Mouse (Mus musculus) heart, adult 2 months (tissue): ENCODE results near the gene Rin2.

Experiments
- CTCF ChIP-seq: fragments of 200-600 bp; IDR thresholded peaks from 2 replicates; pipeline ENCODE4 v1.8.1; 2022; ENCODE audit warnings: antibody characterized with exemption, mild to moderate bottlenecking, moderate library complexity
- EP300 ChIP-seq: fragments of 200-500 bp; IDR thresholded peaks from 2 replicates; pipeline ENCODE4 v1.6.1; 2011; ENCODE audit warnings: low read depth, low read length, control low read depth; ENCODE audit not compliant: insufficient read depth
- POLR2A ChIP-seq: fragments of 200-500 bp; IDR thresholded peaks from 2 replicates; pipeline ENCODE4 v1.6.1; 2011; ENCODE audit warnings: mild to moderate bottlenecking, low read depth, low read length, control low read depth; ENCODE audit not compliant: insufficient read depth

DNA sequence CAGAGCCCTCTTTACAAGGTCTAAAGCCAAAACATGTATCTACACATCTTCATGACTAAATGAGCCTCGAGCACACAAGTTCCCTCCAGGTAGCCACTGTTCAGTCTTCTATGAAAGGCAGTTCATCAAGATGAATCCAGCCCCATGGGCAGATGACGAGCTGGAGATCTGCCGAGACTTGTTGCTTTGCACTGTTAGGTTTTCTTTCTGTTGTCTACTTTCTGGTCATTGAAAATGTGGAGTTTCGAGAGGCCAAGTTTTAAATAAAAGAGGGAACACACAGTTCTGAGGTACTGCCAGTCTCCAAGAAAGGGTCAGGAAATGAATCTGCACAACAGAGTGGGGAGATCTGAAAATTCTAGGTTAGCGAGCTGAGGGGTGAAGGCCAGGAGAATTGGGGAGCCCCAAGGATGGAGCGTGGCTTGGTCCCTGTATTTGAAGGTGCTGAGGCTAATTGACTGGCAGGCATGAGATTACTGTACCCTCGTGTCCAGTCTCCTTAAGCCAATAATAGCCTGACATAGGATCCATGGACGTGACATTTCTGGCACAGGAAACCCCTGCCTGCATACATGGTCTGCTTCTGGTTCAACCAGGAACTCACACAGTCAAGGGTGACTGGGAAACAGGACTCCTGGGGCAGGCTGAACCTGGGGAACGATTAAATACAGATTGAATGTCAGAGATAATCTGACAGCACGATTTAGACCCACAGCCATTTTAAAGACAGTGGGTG, 174.3 kb downstream of the Rin2 start:
- TF ChIP-seq POLR2A: no peak
- TF ChIP-seq CTCF: no peak
- TF ChIP-seq EP300: no peak
